Mouse (Mus musculus) cerebellum, adult 2 months (tissue): ENCODE results near the gene Kcnk4. TPM values are rescaled to one million over a fixed set of nuclear protein-coding genes. Genes with fewer than 3 reads are reported as not detected.

Experiments used
- DNase-seq, 2 experiments: peaks; one replicate each; pipeline ENCODE4 v3.0.0; 2021
- H3K27ac ChIP-seq: fragments of 200-500 bp; 2 replicates; pipeline ENCODE4 v1.5.1; 2012; ENCODE audit warnings: low read length, control low read depth, inconsistent platforms; ENCODE audit not compliant: insufficient read depth
- H3K27me3 ChIP-seq: fragments of 200-500 bp; 2 replicates; pipeline ENCODE4 v1.6.1; 2012; ENCODE audit warnings: inconsistent platforms, mild to moderate bottlenecking, low read length, moderate library complexity; ENCODE audit not compliant: control insufficient read depth, insufficient read depth
- H3K4me1 ChIP-seq: fragments of 200-500 bp; 2 replicates; pipeline ENCODE4 v1.6.1; 2011; ENCODE audit warnings: low read length; ENCODE audit not compliant: control insufficient read depth, insufficient read depth
- H3K4me3 ChIP-seq: fragments of 200-500 bp; replicated peaks from 2 replicates; pipeline ENCODE3; 2011; ENCODE audit warnings: mild to moderate bottlenecking, low read depth, low read length, control low read depth; ENCODE audit not compliant: insufficient read depth
- CTCF ChIP-seq: fragments of 200-500 bp; IDR thresholded peaks from 2 replicates; pipeline ENCODE4 v1.5.1; 2011; ENCODE audit warnings: low read depth, mild to moderate bottlenecking, control low read depth, low read length, moderate library complexity, borderline replicate concordance; ENCODE audit not compliant: insufficient read depth
- POLR2A ChIP-seq: fragments of 200-500 bp; IDR thresholded peaks from 2 replicates; pipeline ENCODE4 v1.6.1; 2011; ENCODE audit warnings: low read length, control low read depth, borderline replicate concordance; ENCODE audit not compliant: insufficient read depth
- WGBS: fragments of 180-500 bp; shearing (Covaris S2); methylation state at CpG from one replicate; pipeline ENCODE4 v1.1.7; 2018; 5-methylcytosine and 5-hydroxymethylcytosine counted together
- polyA plus RNA-seq: library from polyadenylated mRNA; depleted of rRNA; stranded (reverse); fragments of >200 nt; gene quantifications from 2 replicates; pipeline ENCODE4 v1.2.3, GENCODE M21; 2012

The Kcnk4 gene
- polyA plus RNA-seq, 1 experiment = 5.9 TPM

- TF ChIP-seq CTCF (no peak), POLR2A (no peak)
- Histone ChIP-seq H3K4me3 (peak overlapping the region; percentile 63), H3K27me3 (no peaks in the 10 kb centered on the region), H3K27ac (no peak overlapping the region), H3K4me1 (peaks cover 14% of the 10 kb centered on the region)
- DNase-seq = peak; percentile 58 to 69
- WGBS = 11% methylated on average over 8 of the region's 8 CpGs
These were observed 14.2 kb downstream of the Kcnk4 start for GRCm38 (mm10) chr19:6919876-6920740.

GRCm38 (mm10) chr19:6919431-6919830 is 14.9 kb downstream of the Kcnk4 start:
- Histone ChIP-seq H3K4me1 (peaks cover 14% of the 10 kb centered on the region), H3K4me3 (no peak overlapping the region), H3K27ac (no peak overlapping the region), H3K27me3 (no peaks in the 10 kb centered on the region)
- TF ChIP-seq POLR2A (no peak), CTCF (no peak)
- no peak for DNase-seq

DNA sequence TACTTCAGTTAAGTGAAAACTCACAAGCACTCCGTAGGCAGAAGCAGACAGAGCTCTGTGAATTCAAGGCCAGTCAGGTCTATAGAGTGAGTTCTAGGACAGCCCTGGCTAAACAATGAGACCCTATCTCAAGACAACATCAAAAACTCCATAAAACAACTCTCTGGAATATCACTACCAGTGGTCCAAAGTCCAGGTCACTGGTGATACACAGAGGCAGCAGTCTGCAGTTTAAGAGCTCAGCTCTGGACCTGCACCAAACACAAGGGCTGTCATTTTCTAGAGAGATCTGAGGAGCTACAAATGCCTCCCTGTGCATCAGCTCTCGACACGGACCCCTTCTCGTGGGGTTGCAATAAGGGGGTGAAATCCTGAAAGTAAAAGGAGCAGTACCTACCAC is 16.0 kb downstream of the Kcnk4 start:
- TF ChIP-seq POLR2A (no peak), CTCF (no peak)
- DNase-seq = no peak
- Histone ChIP-seq H3K4me3 (no peak overlapping the region), H3K27ac (no peak overlapping the region), H3K27me3 (no peaks in the 10 kb centered on the region), H3K4me1 (peaks cover 14% of the 10 kb centered on the region)
- 89% methylated on average over 4 of the region's 4 CpGs for WGBS

GRCm38 (mm10) chr19:6916496-6916895 is 17.8 kb downstream of the Kcnk4 start:
- H3K4me1 ChIP-seq = peaks cover 10% of the 10 kb centered on the region
- WGBS = 79% methylated on average over 4 of the region's 4 CpGs
- H3K27me3 ChIP-seq = no peaks in the 10 kb centered on the region
- H3K4me3 ChIP-seq = no peak overlapping the region
- TF ChIP-seq POLR2A = no peak
- no peak for TF ChIP-seq CTCF
- no peak overlapping the region for H3K27ac ChIP-seq
- no peak for DNase-seq

GRCm38 (mm10) chr19:6915276-6915675 is 19.0 kb downstream of the Kcnk4 start:
- H3K4me3 ChIP-seq = no peak overlapping the region
- DNase-seq = peak in 1 of 2 experiments; percentile 8
- H3K4me1 ChIP-seq = peaks cover 9% of the 10 kb centered on the region
- no peaks in the 10 kb centered on the region for H3K27me3 ChIP-seq
- WGBS = 91% methylated on average over 4 of the region's 4 CpGs
- TF ChIP-seq POLR2A (no peak), CTCF (no peak)
- no peak overlapping the region for H3K27ac ChIP-seq

GRCm38 (mm10) chr19:6914540-6914939 is 19.8 kb downstream of the Kcnk4 start:
- Histone ChIP-seq H3K4me1 (peaks cover 2% of the 10 kb centered on the region), H3K27me3 (no peaks in the 10 kb centered on the region), H3K27ac (no peak overlapping the region), H3K4me3 (no peak overlapping the region)
- no peak for TF ChIP-seq CTCF
- TF ChIP-seq POLR2A = no peak
- DNase-seq = peak in 1 of 2 experiments; percentile 14
- WGBS = 95% methylated on average over 9 of the region's 9 CpGs

DNA sequence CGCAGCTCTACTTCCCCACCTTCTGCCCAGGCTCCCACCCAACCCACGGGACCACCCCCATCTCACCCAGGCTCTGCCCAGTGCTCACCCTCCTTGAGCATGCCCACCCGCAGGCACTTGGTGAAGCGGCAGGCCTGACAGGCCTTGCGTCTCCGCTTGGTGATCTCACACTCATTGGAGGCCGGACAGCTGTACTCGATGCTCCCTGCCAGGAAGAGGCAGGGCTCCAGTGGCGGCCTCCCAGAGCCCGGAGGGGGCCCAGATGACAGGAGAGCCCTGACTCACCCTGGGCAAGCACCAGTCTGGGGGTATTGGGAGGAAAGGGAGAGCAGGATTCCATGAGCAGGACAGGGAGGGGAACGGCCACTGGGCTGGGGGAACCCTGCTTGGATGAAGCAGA is 20.3 kb downstream of the Kcnk4 start:
- 20% methylated on average over 11 of the region's 11 CpGs for WGBS
- no peak for TF ChIP-seq POLR2A
- no peak for TF ChIP-seq CTCF
- H3K4me1 ChIP-seq = no peaks in the 10 kb centered on the region; the same call in 1 of the 2 replicates
- H3K4me3 ChIP-seq = no peak overlapping the region
- H3K27me3 ChIP-seq = no peaks in the 10 kb centered on the region
- no peak overlapping the region for H3K27ac ChIP-seq
- DNase-seq = peak in 1 of 2 experiments; percentile 22

GRCm38 (mm10) chr19:6913036-6913435 is 21.3 kb downstream of the Kcnk4 start:
- no peak for TF ChIP-seq POLR2A
- TF ChIP-seq CTCF = no peak
- no peaks in the 10 kb centered on the region for H3K27me3 ChIP-seq
- no peaks in the 10 kb centered on the region; the same call in 1 of the 2 replicates for H3K4me1 ChIP-seq
- 87% methylated on average over 6 of the region's 6 CpGs for WGBS
- DNase-seq = peak in 1 of 2 experiments; percentile 8
- no peak overlapping the region for H3K4me3 ChIP-seq
- no peak overlapping the region for H3K27ac ChIP-seq
